Mouse (Mus musculus) ES-E14 (cell line): Measurements from ENCODE around the gene Cd19. TPM values are rescaled to one million over a fixed set of nuclear protein-coding genes. Genes with fewer than 3 reads are reported as not detected.
"Not testable (repeated sequence)": the region's sequence is repeated elsewhere in the genome, so short reads cannot be mapped to it uniquely, and the experiment has no call there.

Experiments used
- DNase-seq: peaks from one replicate; pipeline ENCODE4 v3.0.0-alpha.2; 2013; ENCODE audit warnings: low read depth, low spot score
- H3K27ac ChIP-seq: 2 replicates; pipeline ENCODE4 v1.5.1; 2012; ENCODE audit warnings: low read depth, mild to moderate bottlenecking, low read length, moderate library complexity, mixed read lengths; ENCODE audit not compliant: poor library complexity, insufficient read depth, severe bottlenecking
- H3K36me3 ChIP-seq: 2 replicates; pipeline ENCODE4 v1.6.1; 2012; ENCODE audit warnings: mild to moderate bottlenecking, low read length, moderate library complexity, mixed read lengths; ENCODE audit not compliant: control insufficient read depth, poor library complexity, insufficient read depth, severe bottlenecking
- H3K4me1 ChIP-seq, 2 experiments: fragments of 150-350 bp in 1 of 2; sonication (generic) in 1 of 2; 2 replicates each; pipeline ENCODE4 v1.6.1; 2012; ENCODE audit warnings: low read length in 2 of 2, mild to moderate bottlenecking in 1 of 2, mixed read lengths in 1 of 2; ENCODE audit not compliant: control insufficient read depth in 2 of 2, insufficient read depth in 2 of 2, poor library complexity in 1 of 2
- H3K4me3 ChIP-seq, 2 experiments: fragments of 150-350 bp in 1 of 2; sonication (generic) in 1 of 2; 2 replicates each; pipeline ENCODE4 v1.5.1; 2012; ENCODE audit warnings: low read length in 2 of 2, low read depth in 1 of 2, mild to moderate bottlenecking in 1 of 2, mixed read lengths in 1 of 2; ENCODE audit not compliant: insufficient read depth in 1 of 2, poor library complexity in 1 of 2, severe bottlenecking in 1 of 2
- H3K9ac ChIP-seq: 2 replicates; pipeline ENCODE4 v1.6.1; 2012; ENCODE audit warnings: low read depth, mild to moderate bottlenecking, low read length, mixed read lengths; ENCODE audit not compliant: poor library complexity, insufficient read depth, severe bottlenecking
- H3K9me3 ChIP-seq: fragments of 150-350 bp; sonication (generic); 2 replicates; pipeline ENCODE4 v1.6.1; 2012; ENCODE audit warnings: low read depth, mild to moderate bottlenecking, low read length; ENCODE audit not compliant: control insufficient read depth, insufficient read depth
- CHD2 ChIP-seq: IDR thresholded peaks from 2 replicates; pipeline ENCODE4 v1.6.1; 2014; ENCODE audit warnings: mild to moderate bottlenecking, low read depth, low read length, inconsistent platforms
- HCFC1 ChIP-seq: IDR thresholded peaks from 2 replicates; pipeline ENCODE4 v1.6.1; 2012; ENCODE audit warnings: low read length, inconsistent platforms, borderline replicate concordance; ENCODE audit not compliant: insufficient read depth
- MAFK ChIP-seq: IDR thresholded peaks from 2 replicates; pipeline ENCODE4 v1.6.1; 2014; ENCODE audit warnings: mild to moderate bottlenecking, low read depth, low read length, inconsistent platforms; ENCODE audit not compliant: insufficient read depth
- ZC3H11A ChIP-seq: IDR thresholded peaks from 2 replicates; pipeline ENCODE4 v1.6.1; 2012; ENCODE audit warnings: low read depth, mild to moderate bottlenecking, inconsistent platforms, low read length, borderline replicate concordance
- ZNF384 ChIP-seq: IDR thresholded peaks from 2 replicates; pipeline ENCODE4 v1.6.1; 2012; ENCODE audit warnings: low read depth, low read length, inconsistent platforms
- in situ Hi-C, 2 experiments: fragments of 600-800 bp; cut with MboI; formaldehyde crosslinking; loops; one replicate each; pipeline ENCODE4 v1.15.1; 2025; ENCODE audit warnings: low sequenced_read_pairs in 2 of 2, inconsistent platforms in 1 of 2; ENCODE audit not compliant: unreplicated experiment in 2 of 2
- total RNA-seq: library from RNA; depleted of rRNA; stranded (reverse); fragments of 300-350 nt; gene quantifications from 2 replicates; pipeline ENCODE4 v1.2.3, GENCODE M21; 2012

Gene Cd19
- total RNA-seq, 1 experiment: 0.49 TPM

GRCm38 (mm10) chr7:126416615-126417014 is 1.9 kb upstream of the Cd19 start:
- Histone ChIP-seq H3K27ac (no peak overlapping the region), H3K4me3 (no peak overlapping the region), H3K36me3 (no peaks in the 10 kb centered on the region), H3K4me1 (peaks cover 0 to 2% of the 10 kb centered on the region in 2 experiments; a peak in 1 of 4 replicates), H3K9ac (no peak overlapping the region), H3K9me3 (no peaks in the 10 kb centered on the region)
- TF ChIP-seq MAFK (no peak), CHD2 (no peak), ZC3H11A (no peak)
- in situ Hi-C loops: no loop called here
- no peak for DNase-seq

GRCm38 (mm10) chr7:126411061-126411460 is 3.6 kb downstream of the Cd19 start:
- Histone ChIP-seq H3K4me3 (no peak overlapping the region), H3K36me3 (no peaks in the 10 kb centered on the region), H3K27ac (no peak overlapping the region), H3K9ac (no peak overlapping the region), H3K4me1 (no peaks in the 10 kb centered on the region), H3K9me3 (no peaks in the 10 kb centered on the region)
- DNase-seq: no peak
- in situ Hi-C loops: no loop called here
- TF ChIP-seq ZNF384: no peak
- TF ChIP-seq CHD2: no peak
- TF ChIP-seq ZC3H11A: no peak
- no peak for TF ChIP-seq HCFC1
- no peak for TF ChIP-seq MAFK

- in situ Hi-C loops: no loop called here
- H3K9me3 ChIP-seq: no peaks in the 10 kb centered on the region
- no peaks in the 10 kb centered on the region for H3K4me1 ChIP-seq
- no peak for TF ChIP-seq ZC3H11A
- TF ChIP-seq MAFK: no peak
- TF ChIP-seq CHD2: no peak
- TF ChIP-seq HCFC1: no peak
- TF ChIP-seq ZNF384: no peak
- no peaks in the 10 kb centered on the region for H3K36me3 ChIP-seq
- DNase-seq: no peak
- no peak overlapping the region for H3K27ac ChIP-seq
- no peak overlapping the region for H3K4me3 ChIP-seq
- H3K9ac ChIP-seq: no peak overlapping the region
Measured at GRCm38 (mm10) chr7:126408686-126409085, 6.0 kb downstream of the Cd19 start.

GRCm38 (mm10) chr7:126402518-126402917 is 12.2 kb downstream of the Cd19 start:
- H3K4me1 ChIP-seq, in situ Hi-C loops, H3K9ac ChIP-seq, H3K9me3 ChIP-seq, H3K36me3 ChIP-seq, H3K4me3 ChIP-seq, DNase-seq, H3K27ac ChIP-seq: not testable (repeated sequence)
- TF ChIP-seq ZNF384: peak; percentile 66

- in situ Hi-C loops: no loop called here
- Histone ChIP-seq H3K9me3 (no peaks in the 10 kb centered on the region), H3K36me3 (no peaks in the 10 kb centered on the region), H3K9ac (no peak overlapping the region), H3K4me3 (no peak overlapping the region), H3K4me1 (no peaks in the 10 kb centered on the region), H3K27ac (no peak overlapping the region)
- TF ChIP-seq ZC3H11A: peak; percentile 75
- TF ChIP-seq ZNF384: no peak
- TF ChIP-seq MAFK: no peak
- no peak for TF ChIP-seq CHD2
- 0 out of 2 replicates have a peak, but pooled peaks have one; percentile 33 for TF ChIP-seq HCFC1
- peak; percentile 85 for DNase-seq
Measured at GRCm38 (mm10) chr7:126399548-126399947, 15.1 kb downstream of the Cd19 start.
